Mouse (Mus musculus) bone marrow macrophage, adult 2 months (primary cell): ENCODE measurements around the gene Taldo1.

Experiments used
- CTCF ChIP-seq: IDR thresholded peaks from 2 replicates; pipeline ENCODE4 v1.5.1; 2012; ENCODE audit warnings: low read depth, mild to moderate bottlenecking, low read length, moderate library complexity
- POLR2A ChIP-seq: IDR thresholded peaks from 2 replicates; pipeline ENCODE4 v1.6.1; 2012; ENCODE audit warnings: mild to moderate bottlenecking, low read depth, low read length, borderline replicate concordance

- TF ChIP-seq POLR2A = no peak
- TF ChIP-seq CTCF = no peak
Measured at GRCm38 (mm10) chr7:141410631-141411030, 18.6 kb downstream of the Taldo1 start.
